Mouse (Mus musculus) frontal cortex, postnatal 36 days (tissue): Measurements from ENCODE around the gene Scube3.
A peak's percentile ranks its signal among the peaks of the same experiment; 100 is the strongest.
"Not testable (repeated sequence)": the region's sequence is repeated elsewhere in the genome, so short reads cannot be mapped to it uniquely, and the experiment has no call there.

ENCODE experiments used
- DNase-seq, 2 experiments: peaks; one replicate each; pipeline ENCODE4 v3.0.0; 2022; ENCODE audit warnings: low spot score in 2 of 2

The Scube3 gene

DNA sequence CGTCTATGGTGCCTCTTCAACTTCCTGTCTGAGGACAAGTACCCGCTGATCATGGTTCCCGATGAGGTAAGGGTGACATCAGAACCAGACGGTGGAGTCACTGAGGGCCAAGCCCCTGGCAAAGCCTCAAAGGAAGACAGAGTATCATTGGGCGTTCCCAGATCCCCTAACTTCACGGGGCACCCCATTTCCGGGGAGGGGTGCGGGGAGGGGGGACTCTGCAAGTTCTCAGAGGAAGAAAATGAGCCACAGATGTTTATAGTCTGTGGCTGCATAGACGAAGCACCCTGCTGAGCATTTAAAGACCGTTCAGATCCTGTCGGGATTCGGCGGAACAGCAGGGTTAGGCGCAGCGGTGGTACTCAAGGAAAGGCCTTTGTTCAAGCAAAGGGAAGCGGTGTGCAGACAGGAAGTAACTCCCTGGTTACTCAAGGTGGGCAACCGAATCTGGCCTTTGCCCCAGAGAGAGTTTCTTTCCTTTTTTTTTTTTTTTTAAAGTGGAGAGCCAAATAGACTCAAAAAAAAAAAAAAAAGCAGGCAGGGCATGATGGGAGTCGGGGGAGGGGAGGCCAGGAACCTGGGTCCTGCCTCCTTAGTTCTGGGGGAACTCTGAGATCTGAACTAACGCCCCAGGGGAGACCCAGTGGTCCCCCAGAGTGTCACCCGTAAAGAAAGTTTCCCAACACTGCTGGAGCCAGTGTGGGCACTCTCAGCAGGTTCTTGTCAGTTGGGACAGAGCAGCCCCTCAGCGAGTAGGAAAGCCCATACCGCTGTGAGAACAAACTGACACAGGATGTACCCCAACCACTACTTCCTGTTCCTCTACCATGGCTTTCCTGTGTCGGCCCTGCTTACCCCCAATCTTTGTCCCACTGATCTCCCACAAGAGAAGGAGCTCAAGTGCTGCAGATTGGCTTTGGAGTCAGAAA is 76.0 kb downstream of the Scube3 start:
- DNase-seq, result no peak

DNA sequence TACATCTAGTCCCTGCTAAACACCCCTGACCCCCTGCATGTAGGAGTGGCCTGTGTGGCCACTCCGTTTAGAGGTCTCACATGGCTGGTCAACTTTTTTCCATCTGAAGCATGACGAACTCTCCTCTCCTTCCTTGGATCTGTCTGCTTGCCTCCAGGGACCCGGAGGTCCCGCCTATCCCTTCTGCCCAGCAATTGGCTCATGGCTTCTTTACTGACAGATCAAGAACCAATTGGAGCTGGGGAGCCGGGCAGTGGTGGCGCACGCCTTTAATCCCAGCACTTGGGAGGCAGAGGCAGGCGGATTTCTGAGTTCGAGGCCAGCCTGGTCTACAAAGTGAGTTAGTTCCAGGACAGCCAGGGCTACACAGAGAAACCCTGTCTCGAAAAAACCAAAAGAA is 80.5 kb downstream of the Scube3 start:
- DNase-seq, result not testable (repeated sequence)

DNA sequence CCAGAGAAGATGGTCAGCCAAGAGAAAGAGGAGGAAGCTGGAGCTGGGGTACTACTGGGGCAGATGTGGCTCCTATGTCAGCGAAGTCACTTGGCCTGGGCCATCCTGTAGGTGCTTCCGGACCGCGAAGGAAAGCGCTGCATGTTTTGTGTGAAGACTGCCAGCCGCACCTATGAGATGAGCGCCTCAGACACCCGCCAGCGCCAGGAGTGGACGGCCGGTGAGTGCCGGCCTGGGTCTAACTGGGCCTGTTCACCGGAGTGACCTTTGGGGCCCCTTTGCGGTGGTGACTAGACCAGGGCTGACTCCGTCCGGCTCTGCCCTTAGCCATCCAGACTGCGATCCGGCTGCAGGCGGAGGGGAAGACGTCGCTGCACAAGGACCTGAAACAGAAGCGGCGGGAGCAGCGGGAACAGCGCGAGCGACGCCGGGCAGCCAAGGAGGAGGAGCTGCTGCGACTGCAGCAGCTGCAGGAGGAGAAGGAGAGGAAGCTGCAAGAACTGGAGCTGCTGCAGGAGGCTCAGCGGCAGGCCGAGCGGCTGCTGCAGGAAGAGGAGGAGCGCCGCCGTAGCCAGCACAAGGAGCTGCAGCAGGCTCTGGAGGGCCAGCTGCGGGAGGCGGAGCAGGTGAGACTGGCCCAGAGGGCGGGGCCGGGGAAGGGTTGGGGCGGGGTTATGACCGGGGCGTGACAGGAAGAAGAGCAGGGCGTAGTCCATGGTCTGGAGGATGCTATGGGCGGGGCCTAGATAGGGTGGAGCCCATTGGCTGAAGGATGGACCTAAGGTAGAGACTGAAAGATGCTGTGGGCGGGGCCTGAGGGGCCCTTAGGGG is 81.8 kb downstream of the Scube3 start:
- peak; percentile 87 to 88 for DNase-seq
